Mouse (Mus musculus) kidney, adult 9 months (tissue): ENCODE data around the gene Gm2163.
"Not testable (repeated sequence)": the region's sequence is repeated elsewhere in the genome, so short reads cannot be mapped to it uniquely, and the experiment has no call there.

ENCODE experiments used
- DNase-seq: peaks from one replicate; pipeline ENCODE4 v3.0.0; 2022

Gene Gm2163

GRCm38 (mm10) chr4:42466452-42466851 lies at the start of gene Gm2163:
Gm2163 (plus strand) TSS chr4:42466752.
- DNase-seq = not testable (repeated sequence)

GRCm38 (mm10) chr4:42439078-42439477 lies 27.5 kb upstream of the Gm2163 start, which contains the start of gene Gm21586:
Gm21586 (plus strand) TSS chr4:42439378.
- not testable (repeated sequence) for DNase-seq

GRCm38 (mm10) chr4:42528075-42528474 lies 61.5 kb downstream of the Gm2163 start, which contains the start of gene Fam205a2:
Fam205a2 (minus strand) TSS chr4:42528175.
- not testable (repeated sequence) for DNase-seq

- not testable (repeated sequence) for DNase-seq
These were observed 145.3 kb downstream of the Gm2163 start, which contains the start of gene Gm10591 for GRCm38 (mm10) chr4:42611895-42612294. Gm10591 (plus strand) TSS chr4:42612195.

GRCm38 (mm10) chr4:42629419-42629818 lies 162.9 kb downstream of the Gm2163 start, which contains the start of gene Gm2564:
Gm2564 (plus strand) TSS chr4:42629719.
- not testable (repeated sequence) for DNase-seq
